Mouse (Mus musculus) regulatory T cell (primary cell): ENCODE data around the gene Auts2.

Experiments
- in situ Hi-C: fragments of 300-600 bp; cut with MboI, MseI; formaldehyde crosslinking; loops from one replicate; pipeline ENCODE4 v1.15.1; 2025; ENCODE audit warnings: high pct_unique_total_duplicates

Auts2 gene

GRCm38 (mm10) chr5:131839657-131840315 lies 703.4 kb downstream of the Auts2 start:
- in situ Hi-C loops, result no loop called here

GRCm38 (mm10) chr5:131839023-131839422 lies 704.1 kb downstream of the Auts2 start:
- in situ Hi-C loops, result no loop called here

GRCm38 (mm10) chr5:131838064-131838463 lies 705.1 kb downstream of the Auts2 start:
- in situ Hi-C loops, result no loop called here

- in situ Hi-C loops, result no loop called here
Observed at GRCm38 (mm10) chr5:131836014-131836735, 707.0 kb downstream of the Auts2 start.

- in situ Hi-C loops, result no loop called here
Observed at GRCm38 (mm10) chr5:131832891-131833876, 710.0 kb downstream of the Auts2 start.

GRCm38 (mm10) chr5:131830111-131830510 lies 713.0 kb downstream of the Auts2 start:
- in situ Hi-C loops, result no loop called here

- in situ Hi-C loops, result no loop called here
Observed at GRCm38 (mm10) chr5:131829248-131829647, 713.9 kb downstream of the Auts2 start.

- in situ Hi-C loops, result no loop called here
Observed at GRCm38 (mm10) chr5:131828607-131829006, 714.5 kb downstream of the Auts2 start.

- in situ Hi-C loops, result no loop called here
Observed at GRCm38 (mm10) chr5:131826362-131827261, 716.5 kb downstream of the Auts2 start.

- in situ Hi-C loops, result no loop called here
Observed at GRCm38 (mm10) chr5:131825421-131825820, 717.7 kb downstream of the Auts2 start.

- in situ Hi-C loops, result no loop called here
Observed at GRCm38 (mm10) chr5:131824197-131824991, 718.8 kb downstream of the Auts2 start.

- in situ Hi-C loops, result no loop called here
Observed at GRCm38 (mm10) chr5:131821461-131821860, 721.7 kb downstream of the Auts2 start.

GRCm38 (mm10) chr5:131819251-131819691 lies 723.9 kb downstream of the Auts2 start:
- in situ Hi-C loops, result no loop called here

- in situ Hi-C loops, result no loop called here
Observed at GRCm38 (mm10) chr5:131815498-131815897, 727.6 kb downstream of the Auts2 start.

- in situ Hi-C loops, result no loop called here
Observed at GRCm38 (mm10) chr5:131814503-131815003, 728.6 kb downstream of the Auts2 start.

- in situ Hi-C loops, result no loop called here
Observed at GRCm38 (mm10) chr5:131813952-131814502, 729.1 kb downstream of the Auts2 start.

GRCm38 (mm10) chr5:131813331-131813781 lies 729.8 kb downstream of the Auts2 start:
- in situ Hi-C loops, result no loop called here

- in situ Hi-C loops, result no loop called here
Observed at GRCm38 (mm10) chr5:131812483-131813063, 730.6 kb downstream of the Auts2 start.

- in situ Hi-C loops, result no loop called here
Observed at GRCm38 (mm10) chr5:131806350-131806749, 736.8 kb downstream of the Auts2 start.
